Mouse (Mus musculus): ENCODE results near the gene Glcci1. TPM values are rescaled to one million over a fixed set of nuclear protein-coding genes. Genes with fewer than 3 reads are reported as not detected.
A peak's percentile ranks its signal among the peaks of the same experiment; 100 is the strongest.

The Glcci1 gene
- 0.94 and 1.8 TPM in 2 replicates for total RNA-seq (2012; rRNA removed)

DNA sequence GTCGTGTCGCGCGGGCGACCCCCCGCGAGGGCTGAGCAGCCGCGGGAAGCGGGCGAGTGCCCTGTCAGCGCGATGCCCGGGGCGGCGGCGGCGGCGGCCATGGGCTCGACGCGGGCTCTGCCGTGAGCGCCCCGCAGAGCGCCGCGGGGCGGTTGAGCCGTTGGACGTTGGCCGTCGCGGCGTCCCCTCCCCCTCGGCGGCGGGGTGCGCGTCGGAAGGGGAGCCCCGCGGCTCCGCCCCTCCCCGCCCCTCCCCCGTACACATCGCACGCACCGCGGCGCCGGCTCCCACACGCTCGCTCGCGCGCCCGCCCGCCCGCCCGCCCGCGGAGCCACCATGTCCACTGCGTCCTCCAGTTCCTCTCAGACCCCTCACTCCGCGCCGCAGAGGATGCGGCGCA, at the start of gene Glcci1:
Gene Glcci1 (plus strand): TSS at position 50 of the 400 bp plus-strand sequence.
- no peaks in the 10 kb centered on the region for H3K9me3 ChIP-seq (ENCODE audit: control insufficient read depth, insufficient read depth, low read depth, low read length)
- no peak for DNase-seq (ENCODE audit: low read depth, low spot score)
- no peak for TF ChIP-seq HCFC1 (IDR thresholded peaks at IDR 0.05; ENCODE audit: borderline replicate concordance, insufficient read depth, low read length)
- TF ChIP-seq MAFK (IDR thresholded peaks at IDR 0.05; ENCODE audit: insufficient read depth, low read depth, low read length) = no peak
- TF ChIP-seq ZNF384 (IDR thresholded peaks at IDR 0.05; ENCODE audit: low read depth, low read length) = no peak
- no peak for TF ChIP-seq ZC3H11A (IDR thresholded peaks at IDR 0.05; ENCODE audit: borderline replicate concordance, low read depth, low read length)
- no peak for TF ChIP-seq CHD2 (IDR thresholded peaks at IDR 0.05; ENCODE audit: low read depth, low read length)
- no peaks in the 10 kb centered on the region for H3K36me3 ChIP-seq (ENCODE audit: control insufficient read depth, insufficient read depth, low read length, poor library complexity, severe bottlenecking)
- H3K9ac ChIP-seq (ENCODE audit: insufficient read depth, low read depth, low read length, poor library complexity, severe bottlenecking) = peak within 1 kb of the TSS; percentile 87
- peak within 1 kb of the TSS; percentile 84 to 86 for H3K4me3 ChIP-seq (ENCODE audit: insufficient read depth in 1 of 2, low read depth in 1 of 2, low read length in 2 of 2, poor library complexity in 1 of 2, severe bottlenecking in 1 of 2)
- peak within 1 kb of the TSS; percentile 35; the same call in 1 of the 2 replicates for H3K27ac ChIP-seq (ENCODE audit: insufficient read depth, low read depth, low read length, poor library complexity, severe bottlenecking)
- H3K4me1 ChIP-seq (ENCODE audit: control insufficient read depth in 2 of 2, insufficient read depth in 2 of 2, low read length in 2 of 2, poor library complexity in 1 of 2) = 0 out of 4 replicates have a peak, but pooled peaks cover 0 to 2% of the 10 kb centered on the region in 2 experiments
- in situ Hi-C loops (cut with MboI; ENCODE audit: low sequenced_read_pairs in 2 of 2, unreplicated experiment in 2 of 2) = no loop called here

DNA sequence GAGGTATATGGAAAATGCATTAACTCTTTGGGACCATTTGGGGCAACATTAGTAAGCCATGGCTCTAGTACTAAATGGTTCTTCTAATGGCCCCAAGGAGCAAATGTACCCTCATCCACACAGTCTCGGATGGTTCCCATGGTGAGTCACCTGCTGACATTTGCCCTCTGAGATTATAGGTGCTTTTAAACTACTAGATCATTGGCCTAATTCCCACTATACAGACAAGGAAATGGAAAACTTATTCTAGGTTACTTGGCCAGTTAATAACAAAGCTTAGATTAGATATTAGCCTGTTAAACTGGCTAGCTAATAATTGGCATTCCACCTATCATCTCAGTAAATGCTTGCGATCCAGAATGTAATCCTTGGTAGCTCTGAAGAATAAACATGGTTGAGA, 47.0 kb upstream of the Glcci1 start:
- in situ Hi-C loops (cut with MboI; ENCODE audit: low sequenced_read_pairs in 2 of 2, unreplicated experiment in 2 of 2) = no loop called here
- Histone ChIP-seq H3K27ac (ENCODE audit: insufficient read depth, low read depth, low read length, poor library complexity, severe bottlenecking) (no peak overlapping the region), H3K9me3 (ENCODE audit: control insufficient read depth, insufficient read depth, low read depth, low read length) (no peaks in the 10 kb centered on the region), H3K36me3 (ENCODE audit: control insufficient read depth, insufficient read depth, low read length, poor library complexity, severe bottlenecking) (no peaks in the 10 kb centered on the region), H3K9ac (ENCODE audit: insufficient read depth, low read depth, low read length, poor library complexity, severe bottlenecking) (no peak overlapping the region), H3K4me3 (ENCODE audit: insufficient read depth in 1 of 2, low read depth in 1 of 2, low read length in 2 of 2, poor library complexity in 1 of 2, severe bottlenecking in 1 of 2) (no peak overlapping the region), H3K4me1 (ENCODE audit: control insufficient read depth in 2 of 2, insufficient read depth in 2 of 2, low read length in 2 of 2, poor library complexity in 1 of 2) (no peaks in the 10 kb centered on the region)
- no peak for DNase-seq (ENCODE audit: low read depth, low spot score)
- TF ChIP-seq HCFC1 (IDR thresholded peaks at IDR 0.05; ENCODE audit: borderline replicate concordance, insufficient read depth, low read length) (no peak), ZC3H11A (IDR thresholded peaks at IDR 0.05; ENCODE audit: borderline replicate concordance, low read depth, low read length) (no peak), MAFK (IDR thresholded peaks at IDR 0.05; ENCODE audit: insufficient read depth, low read depth, low read length) (no peak), ZNF384 (IDR thresholded peaks at IDR 0.05; ENCODE audit: low read depth, low read length) (no peak), CHD2 (IDR thresholded peaks at IDR 0.05; ENCODE audit: low read depth, low read length) (no peak)

DNA sequence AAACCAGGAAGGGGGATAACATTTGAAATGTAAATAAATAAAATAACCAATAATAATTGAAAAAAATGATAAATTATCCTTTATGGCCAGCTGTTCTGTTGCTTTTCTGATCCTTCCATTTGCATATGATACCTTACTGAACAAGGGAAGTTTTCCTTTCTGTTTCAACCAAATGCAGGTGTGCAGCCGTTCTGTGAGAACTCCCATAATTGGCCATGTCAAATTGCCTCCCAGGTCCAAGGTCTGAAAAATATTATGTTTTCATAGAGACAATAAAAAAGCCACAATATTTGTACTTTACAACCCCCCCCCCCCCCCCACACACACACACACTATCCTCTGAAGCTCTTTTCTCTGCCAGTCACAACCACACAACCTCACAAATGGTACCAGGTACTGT, 44.0 kb upstream of the Glcci1 start:
- DNase-seq (ENCODE audit: low read depth, low spot score) = no peak
- Histone ChIP-seq H3K4me1 (ENCODE audit: control insufficient read depth in 2 of 2, insufficient read depth in 2 of 2, low read length in 2 of 2, poor library complexity in 1 of 2) (no peaks in the 10 kb centered on the region), H3K36me3 (ENCODE audit: control insufficient read depth, insufficient read depth, low read length, poor library complexity, severe bottlenecking) (no peaks in the 10 kb centered on the region), H3K9me3 (ENCODE audit: control insufficient read depth, insufficient read depth, low read depth, low read length) (no peaks in the 10 kb centered on the region), H3K9ac (ENCODE audit: insufficient read depth, low read depth, low read length, poor library complexity, severe bottlenecking) (no peak overlapping the region), H3K27ac (ENCODE audit: insufficient read depth, low read depth, low read length, poor library complexity, severe bottlenecking) (no peak overlapping the region), H3K4me3 (ENCODE audit: insufficient read depth in 1 of 2, low read depth in 1 of 2, low read length in 2 of 2, poor library complexity in 1 of 2, severe bottlenecking in 1 of 2) (no peak overlapping the region)
- TF ChIP-seq CHD2 (IDR thresholded peaks at IDR 0.05; ENCODE audit: low read depth, low read length) (no peak), MAFK (IDR thresholded peaks at IDR 0.05; ENCODE audit: insufficient read depth, low read depth, low read length) (no peak), HCFC1 (IDR thresholded peaks at IDR 0.05; ENCODE audit: borderline replicate concordance, insufficient read depth, low read length) (no peak), ZC3H11A (IDR thresholded peaks at IDR 0.05; ENCODE audit: borderline replicate concordance, low read depth, low read length) (no peak), ZNF384 (IDR thresholded peaks at IDR 0.05; ENCODE audit: low read depth, low read length) (no peak)
- in situ Hi-C loops (cut with MboI; ENCODE audit: low sequenced_read_pairs in 2 of 2, unreplicated experiment in 2 of 2) = no loop called here

DNA sequence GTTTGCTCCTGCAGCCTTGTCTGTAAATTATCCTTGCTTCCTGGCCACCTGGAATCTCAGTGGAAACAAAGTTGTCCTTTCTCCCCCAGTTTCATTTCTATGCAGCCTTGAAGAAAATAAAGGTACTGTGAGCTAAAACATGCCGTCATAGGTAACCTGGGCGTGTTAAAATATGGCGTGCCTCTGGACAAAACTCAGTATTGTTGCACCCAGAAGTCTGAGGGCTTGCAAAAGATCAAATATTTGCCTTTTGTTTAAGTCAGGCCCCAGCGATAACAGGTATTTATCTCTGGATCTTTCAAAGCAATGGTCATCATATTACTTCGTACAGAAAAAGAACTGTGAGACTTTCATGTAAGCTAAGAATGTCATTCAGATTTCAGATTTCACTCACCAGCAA, 43.4 kb upstream of the Glcci1 start:
- no peaks in the 10 kb centered on the region for H3K36me3 ChIP-seq (ENCODE audit: control insufficient read depth, insufficient read depth, low read length, poor library complexity, severe bottlenecking)
- no peaks in the 10 kb centered on the region for H3K9me3 ChIP-seq (ENCODE audit: control insufficient read depth, insufficient read depth, low read depth, low read length)
- no peak overlapping the region for H3K27ac ChIP-seq (ENCODE audit: insufficient read depth, low read depth, low read length, poor library complexity, severe bottlenecking)
- no peak overlapping the region for H3K4me3 ChIP-seq (ENCODE audit: insufficient read depth in 1 of 2, low read depth in 1 of 2, low read length in 2 of 2, poor library complexity in 1 of 2, severe bottlenecking in 1 of 2)
- no peak for DNase-seq (ENCODE audit: low read depth, low spot score)
- in situ Hi-C loops (cut with MboI; ENCODE audit: low sequenced_read_pairs in 2 of 2, unreplicated experiment in 2 of 2) = no loop called here
- no peak overlapping the region for H3K9ac ChIP-seq (ENCODE audit: insufficient read depth, low read depth, low read length, poor library complexity, severe bottlenecking)
- H3K4me1 ChIP-seq (ENCODE audit: control insufficient read depth in 2 of 2, insufficient read depth in 2 of 2, low read length in 2 of 2, poor library complexity in 1 of 2) = no peaks in the 10 kb centered on the region
- TF ChIP-seq ZC3H11A (IDR thresholded peaks at IDR 0.05; ENCODE audit: borderline replicate concordance, low read depth, low read length) (no peak), ZNF384 (IDR thresholded peaks at IDR 0.05; ENCODE audit: low read depth, low read length) (no peak), HCFC1 (IDR thresholded peaks at IDR 0.05; ENCODE audit: borderline replicate concordance, insufficient read depth, low read length) (no peak), CHD2 (IDR thresholded peaks at IDR 0.05; ENCODE audit: low read depth, low read length) (no peak), MAFK (IDR thresholded peaks at IDR 0.05; ENCODE audit: insufficient read depth, low read depth, low read length) (no peak)
